Mouse (Mus musculus) 3134 (cell line): ENCODE data around the gene Fbxw16.
"Not testable (repeated sequence)": the region's sequence is repeated elsewhere in the genome, so short reads cannot be mapped to it uniquely, and the experiment has no call there.

Experiments used
- DNase-seq: peaks from one replicate; pipeline ENCODE4 v3.0.0-alpha.2; 2011; ENCODE audit warnings: low spot score; ENCODE audit not compliant: insufficient read length; ENCODE audit errors: extremely low read depth

Fbxw16 gene

GRCm38 (mm10) chr9:109449040-109449439, at the start of gene Fbxw16:
TSS of gene Fbxw16 (minus strand) at chr9:109449140.
- no peak for DNase-seq

DNA sequence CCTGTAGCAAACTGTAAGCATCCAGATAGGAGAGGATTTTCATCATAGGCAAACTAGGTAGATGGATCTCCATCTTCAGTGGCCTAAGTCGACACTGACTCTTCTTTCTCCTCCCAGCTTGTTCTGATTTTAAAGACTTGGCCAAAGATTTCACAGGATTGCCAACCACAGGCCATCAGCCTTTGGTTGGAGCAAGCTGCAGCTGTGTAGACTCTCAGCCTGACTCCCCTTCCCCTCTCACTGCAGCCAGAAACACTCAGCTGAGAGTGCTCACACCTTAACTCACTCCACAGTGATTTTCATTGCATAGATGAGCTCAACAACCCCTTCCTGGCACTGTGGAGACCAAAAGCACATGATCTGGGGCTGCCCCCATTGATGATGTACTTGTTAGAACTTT, 46.8 kb upstream of the Fbxw16 start, which contains the start of gene Fbxw19:
Fbxw19 (minus strand) TSS at position 101 of the 400 bp plus-strand sequence.
- not testable (repeated sequence) for DNase-seq

DNA sequence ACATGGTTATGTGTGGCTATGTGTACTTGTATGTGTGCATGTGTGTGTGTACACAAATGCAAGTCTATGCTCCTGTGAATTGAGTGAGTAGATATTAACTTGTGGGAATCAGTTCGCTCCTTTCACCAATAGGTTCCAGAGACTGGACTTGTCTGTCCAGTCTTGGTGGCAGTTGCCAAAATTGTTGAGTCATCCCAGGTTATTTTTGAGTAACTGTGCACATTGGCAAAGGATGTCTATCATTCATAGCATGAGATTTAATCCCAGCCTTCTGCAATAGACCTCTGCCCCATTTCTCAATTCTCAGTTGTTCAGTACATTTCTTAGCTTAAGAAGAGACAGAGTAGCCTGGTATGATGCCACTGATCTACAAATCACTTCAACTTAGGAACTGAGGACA, 16.0 kb downstream of the Fbxw16 start:
- no peak for DNase-seq

DNA sequence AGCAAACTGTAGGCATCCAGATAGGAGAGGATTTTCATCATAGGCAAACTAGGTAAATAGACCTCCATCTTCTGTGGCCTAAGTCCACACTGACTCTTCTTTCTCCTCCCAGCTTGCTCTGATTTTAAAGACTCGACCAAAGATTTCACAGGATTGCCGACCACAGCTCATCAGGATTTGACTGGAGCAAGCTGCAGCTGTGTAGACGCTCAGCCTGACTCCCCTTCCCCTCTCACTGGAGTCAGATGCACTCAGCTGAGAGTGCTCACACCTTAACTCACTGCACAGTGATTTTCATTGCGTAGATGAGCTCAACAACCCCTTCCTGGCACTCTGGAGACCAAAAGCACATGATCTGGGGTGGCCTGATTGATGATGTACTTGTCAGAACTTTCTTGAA, 44.7 kb downstream of the Fbxw16 start, which contains the start of gene Fbxw22:
Fbxw22 (minus strand) TSS at position 101 of the 400 bp plus-strand sequence.
- DNase-seq: not testable (repeated sequence)
